Mouse (Mus musculus) mouse trophoblast stem cell (cell line): Measurements from ENCODE around the gene Schip1.

Experiments
- in situ Hi-C, 2 experiments: fragments of 300-500 bp; cut with MseI, MboI; formaldehyde crosslinking; loops; 2 replicates in 1 of 2; 3 replicates in 1 of 2; pipeline ENCODE4 v1.15.1; 2025

The Schip1 gene

DNA sequence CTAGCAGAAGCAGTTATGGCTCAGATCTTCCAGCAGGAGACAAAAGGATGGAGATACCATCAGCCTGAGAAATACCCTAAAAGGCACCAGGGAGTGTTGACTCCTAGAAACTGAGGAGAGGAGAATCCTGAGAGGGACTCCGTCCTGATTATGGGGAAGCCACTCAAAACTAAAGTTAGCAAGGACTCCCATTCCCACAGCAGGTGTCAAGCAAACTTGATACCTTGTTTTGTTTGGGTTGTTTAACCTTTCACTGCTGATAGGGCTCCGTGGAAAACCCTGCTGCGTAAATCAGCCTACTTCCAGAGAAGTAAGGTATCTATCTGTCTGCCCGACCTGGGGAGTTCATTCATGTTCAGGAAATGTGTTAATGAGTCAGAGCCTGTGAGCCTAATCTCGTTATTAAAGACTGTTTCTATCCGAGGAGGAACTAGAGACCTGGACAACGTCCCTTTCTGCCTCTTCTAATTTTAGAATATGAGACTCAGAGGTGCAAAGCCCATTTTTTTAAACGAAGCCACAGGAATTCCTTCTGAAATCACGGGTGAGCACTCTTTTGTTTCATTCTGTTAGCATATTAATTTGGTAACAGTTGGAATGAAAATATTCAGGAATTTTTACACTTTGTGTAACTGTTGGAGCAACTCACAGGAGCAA is 593.1 kb downstream of the Schip1 start:
- in situ Hi-C loops: no loop called here

DNA sequence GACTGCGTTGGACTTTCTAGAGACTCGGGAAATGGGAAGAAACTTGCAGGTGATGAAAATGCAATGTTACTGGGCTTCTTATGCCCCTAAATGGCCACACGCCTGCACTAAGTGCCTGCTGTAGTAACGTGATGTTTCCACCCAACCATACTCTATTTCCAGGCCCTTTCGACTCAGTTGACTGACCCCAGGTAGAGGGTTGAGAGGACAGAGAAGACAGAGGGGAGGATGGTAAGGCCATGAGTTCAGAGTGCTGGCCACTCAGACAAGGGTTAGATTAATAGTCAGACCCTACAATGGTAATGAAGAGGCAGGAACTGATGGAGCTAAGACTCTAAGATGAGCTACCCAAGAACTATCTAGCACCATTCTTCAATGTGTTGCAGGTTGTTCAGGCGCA is 595.4 kb downstream of the Schip1 start:
- in situ Hi-C loops: no loop called here

DNA sequence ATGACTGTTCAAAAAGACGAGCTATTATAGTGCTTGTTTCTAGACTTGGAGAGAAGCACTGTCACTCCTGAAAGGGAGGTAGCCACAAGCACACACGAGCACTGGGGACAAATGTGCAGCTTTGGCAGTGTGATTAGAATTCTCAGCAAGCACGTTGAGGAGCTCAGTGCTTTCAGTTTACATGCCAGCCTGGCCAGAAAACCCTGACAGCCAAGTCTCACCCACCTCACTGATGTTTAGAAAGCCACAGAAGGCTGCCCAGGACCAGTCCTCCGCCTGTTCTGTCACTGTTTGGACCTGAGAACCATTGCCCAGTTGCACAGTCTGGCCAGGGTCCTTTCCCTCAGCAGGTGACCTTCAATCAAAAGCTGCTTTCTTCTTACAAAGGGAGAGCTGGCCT is 595.9 kb downstream of the Schip1 start:
- in situ Hi-C loops: no loop called here

DNA sequence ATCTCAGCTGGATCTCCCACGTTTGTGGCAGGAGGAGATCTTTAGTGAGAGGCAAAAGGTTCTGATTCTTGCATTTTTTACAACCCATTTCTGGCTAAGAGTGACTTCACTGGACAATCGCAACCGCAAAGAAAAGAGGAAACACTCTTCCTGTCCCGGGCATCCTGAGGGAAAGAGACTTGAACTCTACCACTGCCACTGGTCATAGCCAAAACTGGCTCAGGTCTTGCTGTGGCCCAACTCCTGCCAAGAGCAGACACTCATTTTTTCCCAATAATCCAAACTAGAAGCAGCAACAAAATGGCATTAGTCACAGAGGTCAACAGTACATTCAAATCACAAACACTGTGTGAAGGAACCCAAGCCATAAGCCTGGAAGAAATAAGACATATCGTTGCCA is 597.8 kb downstream of the Schip1 start:
- in situ Hi-C loops: no loop called here

DNA sequence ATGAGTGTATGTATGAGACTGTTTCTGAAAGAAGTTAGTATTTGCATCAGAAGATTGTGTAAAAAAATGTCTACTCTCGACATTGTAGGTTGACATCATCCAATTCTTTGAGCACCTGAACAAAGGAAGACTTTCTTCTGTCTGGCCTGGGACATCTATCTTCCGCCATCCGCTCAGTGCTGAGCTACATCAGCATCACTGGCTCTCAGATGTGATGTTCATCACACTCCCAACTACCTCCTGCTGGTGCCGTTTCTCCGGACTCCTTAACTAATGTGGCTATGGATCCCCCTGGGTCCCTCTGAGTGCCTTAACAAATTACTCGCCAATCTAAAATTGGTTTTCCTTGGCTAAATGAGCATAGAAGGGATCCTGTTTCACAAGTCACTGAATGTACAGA is 599.7 kb downstream of the Schip1 start:
- in situ Hi-C loops: no loop called here

DNA sequence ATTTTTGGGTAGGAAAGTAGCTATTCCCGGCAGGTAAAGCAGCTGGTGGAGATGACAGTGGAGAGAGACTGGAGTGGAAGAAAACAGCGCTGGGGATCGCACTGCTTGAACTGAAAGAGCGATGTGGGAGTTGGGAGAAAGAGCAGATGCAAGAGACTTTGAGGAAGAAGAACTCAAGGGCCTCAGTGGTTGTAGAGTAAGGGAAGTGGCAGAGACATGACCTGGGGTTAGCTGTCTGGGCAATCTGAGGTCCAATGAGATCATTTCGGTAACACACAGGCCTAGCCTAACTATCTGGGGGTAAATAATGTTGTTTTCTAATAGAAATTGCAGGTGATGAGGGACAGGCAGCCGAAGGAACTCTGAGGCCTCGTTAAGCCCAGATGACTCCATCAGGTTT is 601.8 kb downstream of the Schip1 start:
- in situ Hi-C loops: no loop called here

DNA sequence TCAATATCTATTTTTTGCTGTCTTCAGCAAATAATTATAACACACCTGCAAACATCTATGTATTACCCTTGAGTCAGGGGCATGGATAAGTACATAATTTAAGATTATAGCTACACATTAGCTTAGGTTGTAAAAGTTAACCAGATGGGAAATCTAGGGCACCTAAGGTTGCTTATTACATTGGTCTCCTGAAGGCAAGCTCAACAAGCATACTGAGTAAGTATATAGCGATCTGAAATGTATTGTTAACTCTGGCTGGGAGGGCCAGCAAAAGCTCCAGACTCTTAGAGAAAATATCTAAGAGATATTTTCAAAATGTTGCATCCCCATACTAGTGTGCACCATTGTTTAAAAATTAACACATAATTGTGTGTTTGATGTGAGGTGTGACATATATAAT is 603.2 kb downstream of the Schip1 start:
- in situ Hi-C loops: no loop called here

DNA sequence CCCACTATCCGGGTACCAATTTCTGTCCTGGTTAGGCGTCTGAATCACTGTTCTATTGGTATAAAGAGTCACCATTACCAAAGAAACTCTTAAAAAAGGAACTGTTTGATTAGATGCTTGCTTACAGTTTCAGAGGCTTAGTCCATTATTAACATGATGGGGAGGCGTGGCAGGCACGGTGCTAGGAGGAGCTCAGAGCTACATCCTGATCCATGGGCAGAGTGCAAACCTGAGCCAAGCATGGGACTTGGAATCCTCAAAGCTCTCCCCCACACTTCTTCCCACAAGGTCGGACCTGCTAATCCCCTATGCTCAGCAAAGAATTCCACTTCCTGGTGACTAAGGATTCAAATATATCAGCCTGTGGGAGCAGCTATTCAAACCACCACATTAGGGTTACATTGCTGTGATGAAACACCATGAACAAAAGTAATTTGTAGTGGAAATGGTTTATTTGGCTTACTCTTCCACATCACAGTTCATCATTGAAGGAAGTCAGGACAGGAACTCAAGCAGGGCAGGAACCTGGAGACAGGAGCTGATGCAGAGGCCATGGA is 604.9 kb downstream of the Schip1 start:
- in situ Hi-C loops: no loop called here

DNA sequence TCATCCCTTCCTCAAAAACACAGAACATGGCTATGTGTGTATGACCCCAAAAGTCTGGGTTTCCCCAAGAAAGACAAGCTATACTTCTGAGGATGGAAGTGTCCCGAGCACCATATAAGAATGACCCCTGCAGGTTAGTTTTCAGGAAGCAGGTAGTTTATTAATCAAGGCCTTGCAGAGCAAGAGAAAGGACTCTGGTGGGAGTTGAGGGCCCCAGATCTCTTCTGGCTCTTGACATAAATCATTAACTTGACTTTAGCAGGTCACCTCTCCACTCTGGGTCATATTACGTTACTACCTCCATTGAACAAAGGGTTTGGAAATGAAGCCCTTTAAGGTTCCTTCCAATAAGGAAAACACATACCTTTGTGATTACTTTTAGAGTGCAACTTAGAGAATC is 610.1 kb downstream of the Schip1 start:
- in situ Hi-C loops: no loop called here

DNA sequence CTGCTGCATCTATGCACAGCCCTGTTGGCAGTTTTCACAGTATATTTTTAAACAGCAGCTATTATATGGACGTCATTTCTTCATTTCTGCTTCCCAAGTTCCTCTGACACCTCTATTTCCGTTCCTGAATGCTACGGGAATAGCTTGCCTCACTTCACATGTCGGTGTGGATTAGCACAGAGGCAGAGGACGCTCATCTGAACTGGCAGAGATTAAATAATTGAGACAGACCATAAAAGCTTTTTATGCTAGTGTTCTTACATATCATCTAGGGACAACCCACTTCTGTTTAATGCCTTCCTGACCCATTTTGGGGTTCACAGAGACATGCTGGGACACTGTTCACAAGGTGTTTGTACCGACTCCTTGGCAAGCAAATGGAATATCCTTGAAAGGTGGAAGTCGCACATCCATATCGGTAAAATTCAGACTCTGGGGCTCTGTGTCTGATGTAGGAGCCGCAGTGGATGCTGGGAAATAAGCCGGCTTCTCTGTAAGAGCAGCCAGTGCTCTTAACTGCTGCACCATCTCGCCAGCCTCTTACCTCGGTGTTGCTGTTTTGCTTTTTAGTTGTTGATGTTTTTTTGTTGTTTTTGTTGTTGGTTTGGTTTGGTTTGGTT is 610.7 kb downstream of the Schip1 start:
- in situ Hi-C loops: no loop called here
